8 mouse cellular contexts compared by ENCODE assay signal in the genomic region with DNA sequence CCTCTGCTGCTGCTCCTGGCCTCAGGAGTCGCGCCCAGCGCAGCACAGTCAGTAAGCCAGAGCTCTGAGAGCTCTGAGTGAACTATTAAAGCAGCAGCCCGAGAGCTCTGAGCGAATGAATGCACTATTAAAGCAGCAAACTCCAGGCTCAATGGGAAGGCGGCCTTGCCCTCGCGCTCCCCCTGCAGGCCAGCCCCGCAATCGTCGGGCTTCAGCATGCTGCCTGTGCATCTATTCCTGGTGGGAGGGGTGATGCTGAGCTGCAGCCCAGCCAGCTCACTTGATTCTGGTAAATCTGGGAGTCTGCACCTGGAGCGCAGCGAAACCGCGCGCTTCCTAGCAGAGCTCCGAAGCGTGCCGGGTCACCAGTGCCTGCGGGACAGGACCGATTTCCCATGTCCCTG. TPM values are rescaled to one million over a fixed set of nuclear protein-coding genes. Genes with fewer than 3 reads are reported as not detected.
A peak's percentile ranks its signal among the peaks of the same experiment; 100 is the strongest.
DNase-seq lines count a peak whose midpoint lies in the region; ATAC-seq and TF ChIP-seq lines count a peak whose summit lies in the region.
"Not testable (repeated sequence)": the region's sequence is repeated elsewhere in the genome, so short reads cannot be mapped to it uniquely, and the experiment has no call there.

No protein-coding gene starts in this region.

- peak overlapping the region; percentile 35 for H3K9ac ChIP-seq in forebrain, embryonic 15.5 days (replicated peaks)
- peak overlapping the region; percentile 61; the same call in 1 of the 2 replicates for H3K9ac ChIP-seq in heart, postnatal 0 days (replicated peaks; ENCODE audit: low read depth, low read length)

- H3K27ac ChIP-seq in forebrain, embryonic 15.5 days (replicated peaks): peak overlapping the region; percentile 19
- H3K27ac ChIP-seq in heart, postnatal 0 days (ENCODE audit: low read depth): peak overlapping the region; percentile 89

- peak overlapping the region; percentile 47 for H3K4me3 ChIP-seq in forebrain, embryonic 15.5 days
- H3K4me3 ChIP-seq in heart, postnatal 0 days (ENCODE audit: low read depth, low read length): peak overlapping the region; percentile 52

- H3K36me3 ChIP-seq in forebrain, embryonic 15.5 days; heart, postnatal 0 days (replicated peaks; ENCODE audit: control insufficient read depth, insufficient read depth, low read length): not testable (repeated sequence)

- DNase-seq in CD4-positive helper T cell, adult 2 months (ENCODE audit: low read depth, low spot score): peak; percentile 93
- DNase-seq in cerebellum, adult 18-20 months: peak; percentile 87 to 93
- DNase-seq in heart, postnatal 0 days (ENCODE audit: low spot score): peak; percentile 89
- peak; percentile 90 for DNase-seq in kidney, postnatal 14 days
- DNase-seq in liver: peak; percentile 78
- DNase-seq in monocyte, adult 2 months (ENCODE audit: low read depth in 1 of 2, low spot score in 2 of 2): peak; percentile 85 to 95
- peak; percentile 74 to 75 for DNase-seq in spleen, postnatal 14 days (ENCODE audit: low spot score in 2 of 2)

- peak; percentile 100 for ATAC-seq in forebrain, embryonic 15.5 days (replicated peaks)
- ATAC-seq in heart, postnatal 0 days (ENCODE audit: insufficient read depth, low read depth): peak; percentile 100

- peak; percentile 60 for TF ChIP-seq CTCF in heart, postnatal 0 days (IDR thresholded peaks at IDR 0.05; ENCODE audit: low read depth)

- TF ChIP-seq EP300 in heart, postnatal 0 days (IDR thresholded peaks at IDR 0.05; ENCODE audit: low read depth): not testable (repeated sequence)

- H3K27me3 ChIP-seq in forebrain, embryonic 15.5 days; heart, postnatal 0 days (ENCODE audit: control insufficient read depth, insufficient read depth, low read length): not testable (repeated sequence)

- H3K4me2 ChIP-seq in forebrain, embryonic 15.5 days (replicated peaks): peak overlapping the region; percentile 89
- H3K4me2 ChIP-seq in heart, postnatal 0 days (ENCODE audit: low read depth, low read length): peak overlapping the region; percentile 58

- not testable (repeated sequence) for H3K4me1 ChIP-seq in forebrain, embryonic 15.5 days; heart, postnatal 0 days (ENCODE audit: control insufficient read depth, insufficient read depth)

- WGBS in forebrain, embryonic 15.5 days: under 1% methylated on average over 21 of the region's 21 CpGs
- WGBS in heart, postnatal 0 days: under 1% methylated on average over 18 of the region's 21 CpGs

- not testable (repeated sequence) for H3K9me3 ChIP-seq in forebrain, embryonic 15.5 days; heart, postnatal 0 days (replicated peaks; ENCODE audit: control insufficient read depth, low read length)

RNA-seq across cellular contexts. Expression of gene Gm13283, which starts 2.3 kb away (rescaled TPM):
- polyA plus RNA-seq in forebrain, embryonic 15.5 days (2015; fragmentation: Nextera tagmentation; extraction: Ambion mirVana): 0.14 TPM in 1 of 2 replicates, not detected in the other
- not detected in 2 replicates for total RNA-seq in heart, postnatal 0 days (2014; rRNA removed; ENCODE audit: low replicate concordance)
- polyA plus RNA-seq in heart, postnatal 0 days (2015; fragmentation: Nextera tagmentation; extraction: Ambion mirVana): 0.25 and 0.46 TPM in 2 replicates

RNA-seq across cellular contexts. Expression of gene Gm13271, which starts 3.0 kb away (rescaled TPM):
- not detected in 2 replicates for polyA plus RNA-seq in forebrain, embryonic 15.5 days (2015; fragmentation: Nextera tagmentation; extraction: Ambion mirVana)
- total RNA-seq in heart, postnatal 0 days (2014; rRNA removed; ENCODE audit: low replicate concordance): not detected in 2 replicates
- not detected in 2 replicates for polyA plus RNA-seq in heart, postnatal 0 days (2015; fragmentation: Nextera tagmentation; extraction: Ambion mirVana)

RNA-seq across cellular contexts. Expression of gene Gm13290, which starts 16.0 kb away (rescaled TPM):
- polyA plus RNA-seq in forebrain, embryonic 15.5 days (2015; fragmentation: Nextera tagmentation; extraction: Ambion mirVana): not detected in 2 replicates
- total RNA-seq in heart, postnatal 0 days (2014; rRNA removed; ENCODE audit: low replicate concordance): not detected in 2 replicates
- polyA plus RNA-seq in heart, postnatal 0 days (2015; fragmentation: Nextera tagmentation; extraction: Ambion mirVana): 0.20 TPM in 1 of 2 replicates, not detected in the other

RNA-seq across cellular contexts. Expression of gene Gm13289, which starts 19.1 kb away (rescaled TPM):
- polyA plus RNA-seq in forebrain, embryonic 15.5 days (2015; fragmentation: Nextera tagmentation; extraction: Ambion mirVana): not detected in 2 replicates
- total RNA-seq in heart, postnatal 0 days (2014; rRNA removed; ENCODE audit: low replicate concordance): not detected in 2 replicates
- polyA plus RNA-seq in heart, postnatal 0 days (2015; fragmentation: Nextera tagmentation; extraction: Ambion mirVana): not detected in 2 replicates

RNA-seq across cellular contexts. Expression of gene Gm13272, which starts 22.0 kb away (rescaled TPM):
- polyA plus RNA-seq in forebrain, embryonic 15.5 days (2015; fragmentation: Nextera tagmentation; extraction: Ambion mirVana): not detected in 2 replicates
- not detected in 2 replicates for total RNA-seq in heart, postnatal 0 days (2014; rRNA removed; ENCODE audit: low replicate concordance)
- polyA plus RNA-seq in heart, postnatal 0 days (2015; fragmentation: Nextera tagmentation; extraction: Ambion mirVana): not detected in 2 replicates

Comparison
In these comparisons a context has a peak if more than half of its experiments do, and no peak if none do; other contexts are left out.
1. Peak in every context shown above with its lines: DNase-seq, ATAC-seq, H3K4me3 ChIP-seq and H3K27ac ChIP-seq.